Comparison of ENCODE assay signal across 14 mouse cellular contexts in genomic region chr3:61583669-61584068, GRCm38 (mm10).
"Had no signal": no experiment of that assay in that cellular context is flagged by ENCODE, and none has a peak within 500 bp of the region (broad histone marks: within the 10 kb centered on the region; RNA-seq: fewer than 3 reads in every experiment).

No protein-coding gene starts in this region.

- DNase-seq: kidney, adult 2 months; kidney, postnatal 36 days; liver, embryonic 13.5 days; lung, adult 2 months; lung, postnatal 14 days; lung, postnatal 4 days; right cerebral cortex, postnatal 4 days; thymus, adult 2 months; thymus, postnatal 14 days; thymus, postnatal 4 days had no signal

- H3K4me2 ChIP-seq: liver, embryonic 13.5 days; midbrain, embryonic 11.5 days had no signal

- H3K9ac ChIP-seq: liver, embryonic 13.5 days had no signal

- H3K27ac ChIP-seq: kidney, postnatal 0 days; left cerebral cortex, adult 2 months; liver, embryonic 13.5 days; stomach, postnatal 0 days had no signal

- H3K36me3 ChIP-seq: liver, embryonic 13.5 days had no signal

- H3K4me1 ChIP-seq: liver, embryonic 13.5 days had no signal

- H3K27me3 ChIP-seq: liver, embryonic 13.5 days had no signal

- H3K4me3 ChIP-seq: left cerebral cortex, adult 2 months; liver, embryonic 13.5 days had no signal

- H3K9me3 ChIP-seq: liver, embryonic 13.5 days had no signal
